Mouse (Mus musculus) liver, adult 2 months (tissue): Measurements from ENCODE around the gene Galnt2. TPM values are rescaled to one million over a fixed set of nuclear protein-coding genes. Genes with fewer than 3 reads are reported as not detected.
A peak's percentile ranks its signal among the peaks of the same experiment; 100 is the strongest.

Experiments
- DNase-seq: peaks from one replicate; pipeline ENCODE4 v3.0.0-alpha.2; 2011; ENCODE audit warnings: low read depth, low spot score; ENCODE audit errors: extremely low read depth
- H3K27ac ChIP-seq: fragments of 200-500 bp; replicated peaks from 2 replicates; pipeline ENCODE4 v1.5.1; 2012; ENCODE audit warnings: low read depth, mild to moderate bottlenecking, control low read depth, inconsistent platforms, low read length; ENCODE audit not compliant: insufficient read depth
- H3K27me3 ChIP-seq: fragments of 200-500 bp; 2 replicates; pipeline ENCODE4 v1.6.1; 2012; ENCODE audit warnings: mild to moderate bottlenecking, moderate library complexity, low read length, inconsistent platforms; ENCODE audit not compliant: control insufficient read depth, insufficient read depth
- H3K36me3 ChIP-seq: fragments of 200-500 bp; 2 replicates; pipeline ENCODE4 v1.6.1; 2012; ENCODE audit warnings: low read length, inconsistent platforms; ENCODE audit not compliant: control insufficient read depth, insufficient read depth
- H3K4me1 ChIP-seq: fragments of 200-500 bp; 2 replicates; pipeline ENCODE4 v1.6.1; 2011; ENCODE audit warnings: low read length; ENCODE audit not compliant: control insufficient read depth, insufficient read depth
- H3K4me3 ChIP-seq: fragments of 200-500 bp; 2 replicates; pipeline ENCODE4 v1.5.1; 2011; ENCODE audit warnings: low read depth, mild to moderate bottlenecking, control low read depth, low read length, moderate library complexity; ENCODE audit not compliant: insufficient read depth
- H3K79me2 ChIP-seq: fragments of 200-500 bp; 2 replicates; pipeline ENCODE4 v1.6.1; 2012; ENCODE audit warnings: inconsistent platforms, mild to moderate bottlenecking, low read length, moderate library complexity; ENCODE audit not compliant: control insufficient read depth, insufficient read depth
- H3K9ac ChIP-seq: fragments of 200-500 bp; 2 replicates; pipeline ENCODE4 v1.6.1; 2012; ENCODE audit warnings: low read depth, mild to moderate bottlenecking, control low read depth, inconsistent platforms, low read length
- CTCF ChIP-seq: fragments of 200-500 bp; IDR thresholded peaks from 2 replicates; pipeline ENCODE4 v1.5.1; 2011; ENCODE audit warnings: low read depth, low read length, control low read depth
- POLR2A ChIP-seq: fragments of 200-500 bp; IDR thresholded peaks from 2 replicates; pipeline ENCODE4 v1.6.1; 2011; ENCODE audit warnings: low read length, control low read depth; ENCODE audit not compliant: insufficient read depth; ENCODE audit errors: extremely low read depth
- WGBS: fragments of 180-500 bp; shearing (Covaris S2); methylation state at CpG from one replicate; pipeline ENCODE4 v1.1.7; 2018; 5-methylcytosine and 5-hydroxymethylcytosine counted together
- polyA plus RNA-seq: library from polyadenylated mRNA; depleted of rRNA; stranded (reverse); fragments of >200 nt; gene quantifications from 2 replicates; pipeline ENCODE4 v1.2.3, GENCODE M21; 2012; rRNA removed
- total RNA-seq: library from RNA; depleted of rRNA; stranded (reverse); fragments of >200 nt; gene quantifications from 2 replicates; pipeline ENCODE4 v1.2.3, GENCODE M21; 2014; rRNA removed

The Galnt2 gene
- 9.3 and 11.3 TPM in 2 replicates for total RNA-seq
- 7.3 and 11.3 TPM in 2 replicates for polyA plus RNA-seq

DNA sequence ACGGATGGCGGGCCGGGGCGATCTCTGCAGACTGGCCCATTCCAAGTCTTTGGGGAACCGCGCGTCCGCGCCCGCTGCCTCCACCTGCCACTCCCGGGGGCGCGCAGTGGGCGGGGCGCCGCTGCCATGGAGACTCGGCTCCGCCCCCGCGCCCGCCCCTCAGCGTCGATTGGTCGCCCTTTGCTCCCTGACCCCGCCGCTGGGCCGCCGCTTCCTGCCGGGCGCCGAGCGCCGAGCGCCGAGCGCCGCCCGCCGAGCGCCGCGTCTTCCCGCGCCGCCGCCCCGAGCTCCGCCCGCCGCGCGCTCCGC is at the start of gene Galnt2:
Gene Galnt2, plus strand, starts transcription at position 216 of the 309 bp plus-strand sequence.
- no peak for DNase-seq
- Histone ChIP-seq H3K36me3 (no peaks in the 10 kb centered on the region), H3K9ac (peak within 1 kb of the TSS; percentile 69), H3K27ac (peak within 1 kb of the TSS; percentile 29), H3K4me3 (peak within 1 kb of the TSS; percentile 79), H3K27me3 (no peaks in the 10 kb centered on the region), H3K79me2 (peaks cover 22% of the 10 kb centered on the region), H3K4me1 (peaks cover 6% of the 10 kb centered on the region; the same call in 1 of the 2 replicates)
- TF ChIP-seq POLR2A (no peak), CTCF (no peak)
- WGBS = 9% methylated on average over 53 of the region's 53 CpGs

DNA sequence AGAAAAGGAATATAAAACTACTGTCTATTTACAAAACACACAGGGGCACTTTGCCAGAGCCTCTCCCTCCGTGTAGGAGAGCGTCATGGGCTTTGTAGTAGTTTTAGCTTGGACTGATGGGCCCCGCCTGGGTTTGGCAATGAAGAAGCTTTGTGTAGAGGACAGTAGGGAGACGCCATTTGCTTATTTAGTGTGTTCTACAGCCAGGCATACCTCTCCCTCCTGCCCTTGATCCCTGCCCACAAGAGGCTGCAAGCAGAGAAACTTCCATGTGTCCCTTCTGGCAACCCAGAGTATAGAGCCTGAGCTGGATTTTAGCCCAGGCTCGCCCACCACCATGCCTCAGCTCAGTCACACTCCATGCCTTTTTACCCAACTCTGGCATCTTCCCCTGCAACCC is 49.4 kb upstream of the Galnt2 start:
- no peaks in the 10 kb centered on the region for H3K4me1 ChIP-seq
- H3K79me2 ChIP-seq = no peaks in the 10 kb centered on the region
- TF ChIP-seq CTCF = no peak
- no peak for TF ChIP-seq POLR2A
- no peaks in the 10 kb centered on the region for H3K36me3 ChIP-seq
- no peak overlapping the region for H3K9ac ChIP-seq
- no peaks in the 10 kb centered on the region for H3K27me3 ChIP-seq
- no peak overlapping the region for H3K4me3 ChIP-seq
- H3K27ac ChIP-seq = no peak overlapping the region
- DNase-seq = no peak
- 57% methylated on average over 5 of the region's 5 CpGs for WGBS

GRCm38 (mm10) chr8:124182224-124182623 is 49.0 kb upstream of the Galnt2 start:
- DNase-seq = peak; percentile 25
- WGBS = 69% methylated on average over 13 of the region's 13 CpGs

GRCm38 (mm10) chr8:124184078-124184477 is 47.1 kb upstream of the Galnt2 start:
- whole genome bisulfite sequencing = 94% methylated on average over 3 of the region's 3 CpGs
- Histone ChIP-seq H3K9ac (no peak overlapping the region), H3K4me3 (no peak overlapping the region), H3K36me3 (no peaks in the 10 kb centered on the region), H3K4me1 (no peaks in the 10 kb centered on the region), H3K27ac (no peak overlapping the region), H3K79me2 (no peaks in the 10 kb centered on the region), H3K27me3 (no peaks in the 10 kb centered on the region)
- TF ChIP-seq POLR2A = no peak
- no peak for TF ChIP-seq CTCF
- no peak for DNase-seq

More at GRCm38 (mm10) chr8:124182224-124182623, 49.0 kb upstream of the Galnt2 start:
- Histone ChIP-seq H3K4me3 (no peak overlapping the region), H3K9ac (no peak overlapping the region), H3K27me3 (no peaks in the 10 kb centered on the region), H3K79me2 (no peaks in the 10 kb centered on the region), H3K36me3 (no peaks in the 10 kb centered on the region), H3K27ac (no peak overlapping the region), H3K4me1 (no peaks in the 10 kb centered on the region)
- no peak for TF ChIP-seq CTCF
- no peak for TF ChIP-seq POLR2A

- TF ChIP-seq CTCF (no peak), POLR2A (no peak)
- DNase-seq = no peak
- Histone ChIP-seq H3K9ac (no peak overlapping the region), H3K36me3 (no peaks in the 10 kb centered on the region), H3K27ac (no peak overlapping the region), H3K4me3 (no peak overlapping the region), H3K79me2 (no peaks in the 10 kb centered on the region), H3K4me1 (no peaks in the 10 kb centered on the region), H3K27me3 (no peaks in the 10 kb centered on the region)
- WGBS = 100% methylated on average over 2 of the region's 2 CpGs
Observed at GRCm38 (mm10) chr8:124184507-124184906, 46.7 kb upstream of the Galnt2 start.

- no peak overlapping the region for H3K4me3 ChIP-seq
- H3K27ac ChIP-seq = no peak overlapping the region
- TF ChIP-seq POLR2A (no peak), CTCF (no peak)
- no peaks in the 10 kb centered on the region for H3K27me3 ChIP-seq
- WGBS = 87% methylated on average over 6 of the region's 6 CpGs
- H3K79me2 ChIP-seq = no peaks in the 10 kb centered on the region
- no peaks in the 10 kb centered on the region for H3K4me1 ChIP-seq
- H3K9ac ChIP-seq = no peak overlapping the region
- no peaks in the 10 kb centered on the region for H3K36me3 ChIP-seq
- no peak for DNase-seq
Observed at GRCm38 (mm10) chr8:124185081-124185480, 46.1 kb upstream of the Galnt2 start.
